Mouse (Mus musculus) frontal cortex, postnatal 10 days (tissue): ENCODE data around the gene Efhc1.
A peak's percentile ranks its signal among the peaks of the same experiment; 100 is the strongest.

Experiments
- DNase-seq, 2 experiments: peaks; one replicate each; pipeline ENCODE4 v3.0.0; 2022; ENCODE audit warnings: low spot score in 2 of 2, mixed read lengths in 1 of 2

The Efhc1 gene

DNA sequence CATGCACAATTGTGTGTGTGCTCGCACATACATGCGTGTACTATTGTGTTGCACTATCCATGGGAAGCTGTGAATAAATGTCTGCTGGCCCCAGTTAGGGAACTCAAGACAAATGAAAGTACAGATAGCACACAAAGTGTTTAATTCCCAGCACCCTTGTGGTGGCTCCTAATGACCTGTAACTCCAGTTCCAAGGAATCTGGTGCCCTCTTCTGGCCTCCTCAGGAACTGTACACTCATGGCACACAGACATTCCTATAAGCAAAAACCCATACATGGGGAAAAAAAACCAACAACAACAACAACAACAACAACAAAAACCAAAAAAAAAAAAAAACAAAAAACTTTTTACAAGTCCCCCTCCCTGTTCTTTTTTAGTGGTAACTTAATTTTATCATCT lies 8.4 kb upstream of the Efhc1 start:
- no peak for DNase-seq

DNA sequence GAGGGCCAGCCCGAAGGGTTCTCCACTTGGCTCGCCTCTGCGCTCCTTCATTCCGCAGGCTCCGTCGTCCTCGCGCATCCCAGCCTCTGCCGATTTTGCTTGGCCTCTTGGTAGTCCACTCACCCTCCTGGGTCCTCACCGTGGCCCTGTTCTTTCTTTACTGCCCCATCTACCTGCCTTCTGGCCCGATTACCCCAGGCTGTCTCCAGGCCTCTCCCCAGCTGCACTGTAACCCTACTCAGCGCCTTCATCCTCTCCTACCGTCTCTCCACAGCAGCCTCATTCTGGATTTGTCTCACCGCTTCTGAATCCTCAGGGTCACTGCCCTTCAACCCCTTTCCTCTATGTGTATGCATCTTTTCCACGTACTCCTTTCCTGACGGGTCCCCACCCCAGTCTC lies 373 bp downstream of the Efhc1 start:
- no peak for DNase-seq

DNA sequence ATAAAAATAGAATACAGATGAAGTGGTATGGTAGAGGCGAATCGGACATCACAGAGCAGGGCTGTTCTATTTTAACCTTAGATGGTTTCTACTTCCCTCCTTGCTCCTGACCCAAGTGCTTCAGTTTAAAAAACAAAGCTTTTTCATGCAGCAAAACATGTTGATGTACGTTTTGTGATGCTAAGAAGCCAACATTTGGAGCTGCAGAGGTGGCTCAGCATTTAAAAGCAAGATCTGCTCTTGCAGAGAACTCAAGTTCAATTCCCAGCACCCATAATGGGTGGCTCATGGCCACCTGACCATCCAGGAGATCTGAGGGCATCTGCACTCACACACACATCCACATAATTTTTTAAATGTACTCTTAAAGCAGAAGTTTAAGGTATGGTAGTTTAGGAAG lies 3.5 kb downstream of the Efhc1 start:
- no peak for DNase-seq

DNA sequence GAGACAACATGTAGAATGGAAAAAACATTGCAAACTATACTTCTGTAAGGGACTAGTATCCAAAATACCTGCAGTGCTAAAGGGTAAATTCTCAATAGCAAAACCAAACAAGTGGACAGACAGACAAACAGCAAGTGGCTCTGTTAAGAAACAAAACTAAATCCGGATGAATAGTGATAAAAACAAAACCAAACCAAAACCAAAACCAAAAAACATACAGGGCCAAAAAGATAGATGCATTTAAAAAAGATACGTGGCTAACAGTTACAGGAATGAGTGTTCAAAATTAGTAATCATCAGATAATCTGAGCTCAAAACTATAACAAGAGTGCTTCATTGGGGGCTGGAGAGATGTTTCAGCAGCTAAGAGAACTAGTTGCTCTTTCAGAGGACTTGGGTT lies 18.2 kb downstream of the Efhc1 start:
- no peak for DNase-seq

DNA sequence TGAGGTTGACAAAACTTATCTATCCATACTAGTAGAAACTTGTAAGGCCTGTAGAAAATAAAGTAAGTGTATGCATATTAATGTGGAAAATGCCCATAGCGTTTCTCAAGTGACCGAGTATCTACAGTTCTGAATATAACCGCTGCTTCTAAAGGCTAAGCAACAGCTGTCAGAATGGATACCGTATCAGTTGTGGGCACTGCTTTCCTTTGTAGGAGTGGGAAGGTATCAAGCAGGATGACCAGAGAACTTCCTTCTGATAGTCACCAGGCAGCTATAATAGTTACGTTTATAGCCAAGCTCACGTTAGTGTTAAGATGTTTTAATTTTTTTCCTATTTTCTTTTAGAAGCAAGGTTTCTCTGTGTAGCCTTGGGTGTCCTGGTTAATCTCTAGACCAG lies 22.0 kb downstream of the Efhc1 start:
- DNase-seq = no peak

DNA sequence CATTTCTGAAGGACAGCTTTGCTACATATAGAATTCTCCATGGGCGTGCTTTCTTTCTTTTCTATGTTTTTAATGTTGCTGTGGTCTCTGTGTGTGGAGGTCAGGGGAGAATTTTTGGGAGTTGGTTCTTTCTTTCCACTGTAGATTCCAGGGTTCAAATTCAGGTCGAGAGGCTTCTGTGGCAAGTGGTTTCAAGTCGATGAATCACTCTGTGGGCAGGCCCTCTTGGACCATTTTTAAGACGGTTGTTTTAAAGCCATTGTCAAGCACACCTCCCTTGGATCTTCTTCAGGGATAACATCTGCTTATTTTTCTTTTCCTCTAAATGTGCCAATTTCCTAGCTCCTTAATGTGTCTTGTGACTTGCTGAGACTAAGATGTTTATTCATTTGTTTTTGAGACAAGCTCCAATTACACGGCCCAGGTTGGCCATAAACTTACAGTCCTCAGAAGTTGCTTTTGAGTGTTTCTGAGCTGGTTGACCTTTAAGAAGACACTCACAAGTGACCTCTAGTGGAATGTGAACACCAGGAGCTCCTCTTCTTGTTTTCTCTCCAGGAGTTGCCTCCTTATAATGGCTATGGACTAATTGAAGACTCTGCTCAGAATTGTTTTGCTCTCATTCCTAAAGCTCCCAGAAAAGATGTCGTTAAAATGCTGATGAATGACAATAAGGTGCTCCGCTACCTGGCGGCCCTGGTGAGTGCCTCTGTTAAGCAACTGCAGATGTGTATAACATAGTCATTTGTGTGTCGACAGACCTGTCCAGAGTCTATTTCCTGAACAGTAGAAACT lies 23.1 kb downstream of the Efhc1 start:
- no peak for DNase-seq

DNA sequence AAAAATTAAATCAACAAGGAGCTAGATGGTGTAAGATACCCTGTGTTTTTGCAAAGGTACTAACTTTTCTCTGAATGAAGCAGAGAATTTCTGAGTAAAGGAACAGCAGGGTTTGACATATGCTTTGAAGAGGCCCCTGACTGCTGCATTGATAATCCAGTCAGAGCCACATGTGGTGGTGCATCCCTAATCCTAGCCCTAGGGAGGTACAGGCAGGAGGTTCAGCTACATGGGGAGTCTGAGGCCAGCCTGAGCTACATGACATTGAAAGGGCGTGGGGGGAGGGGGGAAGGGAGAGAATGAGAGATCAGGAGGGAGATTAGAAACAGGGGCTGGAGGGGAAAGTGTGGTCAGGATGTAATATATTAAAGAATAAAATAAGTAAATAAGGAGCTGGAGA lies 29.1 kb downstream of the Efhc1 start:
- DNase-seq = no peak

DNA sequence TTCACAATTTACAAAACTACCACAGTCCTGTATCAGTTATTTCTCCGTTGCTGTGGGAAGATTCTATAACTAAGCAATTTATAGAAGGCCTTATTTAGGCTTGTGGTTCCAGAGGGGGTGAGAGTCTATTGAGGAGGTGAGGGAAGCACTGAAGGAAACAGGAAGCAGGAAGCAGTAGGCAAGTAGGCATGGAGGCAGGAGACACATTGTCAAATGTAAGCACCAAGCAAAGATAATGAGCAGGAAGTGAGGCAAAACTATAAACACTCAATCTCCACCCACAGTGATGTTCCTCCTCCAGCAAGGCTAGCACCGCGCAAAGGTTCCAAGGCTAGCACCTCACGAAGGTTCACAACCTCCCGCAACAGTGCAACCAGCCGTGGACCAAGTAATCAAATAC lies 30.3 kb downstream of the Efhc1 start:
- DNase-seq = no peak

DNA sequence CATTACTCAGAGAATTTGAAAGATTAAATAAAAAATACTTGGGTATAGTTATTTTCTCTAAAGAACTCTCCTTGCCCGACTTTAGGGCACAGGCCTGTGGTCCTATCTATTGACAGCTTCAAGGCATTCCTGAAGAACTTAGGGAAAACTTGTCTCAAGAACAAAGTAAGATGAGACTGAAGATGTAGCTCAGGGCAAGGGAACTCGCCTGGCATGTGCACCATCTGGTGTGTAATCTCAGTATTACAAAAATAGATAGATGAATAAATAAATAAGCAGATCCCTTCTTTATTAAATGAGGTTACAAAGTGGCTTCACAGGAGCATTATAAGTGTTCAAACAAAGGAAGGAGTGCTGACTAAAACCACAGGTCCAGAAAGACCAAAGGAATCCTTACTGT lies 32.7 kb downstream of the Efhc1 start:
- no peak for DNase-seq

DNA sequence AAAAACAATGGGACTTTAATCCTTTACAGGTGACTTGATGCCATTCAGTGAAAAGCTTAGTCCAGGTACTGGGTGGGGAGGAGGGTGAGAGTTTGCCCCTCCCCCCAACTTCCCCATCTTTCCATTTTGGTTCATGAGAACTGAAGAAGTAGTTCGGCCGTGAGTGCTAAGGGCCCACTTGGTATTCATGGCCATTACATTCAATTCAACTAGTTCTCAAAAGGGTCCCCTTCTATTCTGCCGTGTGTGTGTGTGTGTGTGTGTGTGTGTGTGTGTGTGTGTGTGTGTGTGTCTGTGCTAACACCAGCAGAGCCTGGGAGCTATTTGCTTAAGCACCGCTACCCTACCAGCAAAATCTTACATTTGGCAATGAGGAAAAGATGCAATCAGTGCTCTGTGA lies 33.2 kb downstream of the Efhc1 start:
- DNase-seq = no peak

DNA sequence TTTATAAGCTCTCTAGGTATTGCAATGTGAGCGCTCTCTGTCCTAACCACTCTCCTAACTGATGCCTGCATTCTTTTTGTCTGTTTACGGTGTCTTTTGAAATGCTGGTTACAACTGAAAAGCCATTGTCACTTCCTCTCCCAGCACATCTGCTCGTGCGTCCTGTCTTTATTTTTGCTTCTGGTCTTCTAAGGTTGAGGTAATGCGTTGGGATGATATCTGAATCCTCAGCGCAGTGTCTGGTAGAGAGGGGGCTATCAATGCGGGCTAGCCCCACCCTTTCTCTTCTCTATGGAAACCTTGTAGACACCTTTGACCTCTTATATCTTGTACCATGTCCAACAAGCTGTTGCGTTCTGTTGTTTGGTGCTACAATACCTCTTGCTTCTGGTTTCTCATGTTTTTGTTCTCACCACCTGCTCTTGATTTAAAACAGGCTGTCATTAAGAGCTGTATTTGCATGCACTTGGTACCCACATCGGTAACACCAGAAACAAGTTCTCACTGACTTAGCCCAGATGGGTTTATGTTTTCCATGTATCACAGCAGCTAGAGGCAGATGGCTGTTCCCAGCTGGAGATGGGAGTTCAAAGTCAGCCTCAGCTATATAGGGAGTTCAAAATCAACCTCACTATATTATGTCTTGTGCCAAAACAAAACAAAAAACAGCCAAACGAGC lies 35.1 kb downstream of the Efhc1 start:
- no peak for DNase-seq

DNA sequence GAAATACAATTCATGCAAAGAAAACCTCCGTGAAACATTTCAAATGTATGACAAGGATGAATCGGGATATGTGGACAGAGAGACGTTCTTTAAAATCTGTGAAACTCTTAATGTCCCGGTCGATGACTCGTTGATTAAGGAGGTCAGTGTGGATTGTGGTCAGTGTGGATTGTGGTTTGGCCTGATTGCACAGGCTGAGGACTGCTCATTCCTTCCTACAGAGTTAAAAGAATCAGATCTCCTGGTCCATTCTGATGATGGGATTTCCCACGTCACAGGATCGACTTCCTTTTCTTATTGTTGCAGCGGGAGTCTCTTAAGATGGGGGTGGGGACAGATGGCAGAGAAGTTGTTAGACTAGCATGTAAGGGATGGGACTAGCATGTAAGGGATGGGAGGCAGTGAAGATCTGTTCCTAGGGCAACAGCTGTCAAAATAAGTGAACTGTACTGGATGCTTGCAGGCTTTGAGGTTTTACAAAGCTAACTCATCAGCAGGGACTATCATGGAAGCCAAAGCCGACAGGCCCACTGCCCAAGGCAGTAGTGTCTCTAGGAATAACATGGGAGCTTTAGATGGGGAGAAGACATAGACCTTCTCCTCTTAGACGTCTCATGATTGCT lies 38.1 kb downstream of the Efhc1 start:
- DNase-seq = no peak

DNA sequence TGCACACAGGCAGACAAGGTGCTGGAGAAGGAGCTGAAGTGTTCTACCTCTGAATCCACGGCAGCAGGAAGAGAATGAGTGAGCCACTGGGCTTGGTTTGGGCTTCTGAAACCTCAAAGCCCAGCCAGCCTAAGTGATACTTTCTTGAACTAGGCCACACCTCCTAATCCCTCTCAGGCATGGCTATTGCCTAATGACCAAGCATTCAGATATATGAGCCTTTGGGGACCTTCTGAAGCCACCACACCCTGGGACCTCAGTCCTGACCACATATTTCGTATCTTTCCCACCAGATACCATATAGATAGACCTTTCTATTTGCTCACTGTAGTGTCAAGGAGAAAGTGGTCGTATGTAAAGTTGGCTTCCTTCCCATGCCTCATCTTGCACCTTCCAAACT lies 42.3 kb downstream of the Efhc1 start:
- no peak for DNase-seq

DNA sequence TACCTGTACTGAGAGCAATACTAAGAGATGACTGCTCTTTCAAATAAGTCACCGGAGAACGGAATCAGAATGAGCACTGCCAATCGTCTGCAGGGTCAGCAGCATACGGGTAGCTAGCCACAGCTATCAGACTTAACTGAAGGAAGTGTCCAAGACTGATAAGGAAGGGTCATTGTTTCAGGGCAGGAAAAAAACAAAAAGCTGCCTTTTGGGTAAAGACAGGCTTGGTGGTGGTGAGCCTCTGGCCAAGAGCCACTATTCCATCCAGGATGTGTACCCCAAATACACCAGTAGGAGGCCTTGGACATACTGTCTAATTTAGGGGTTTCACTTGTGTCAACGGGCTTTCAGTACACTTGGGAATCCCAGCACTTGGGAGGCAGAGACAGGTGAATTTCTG lies 42.9 kb downstream of the Efhc1 start:
- no peak for DNase-seq

DNA sequence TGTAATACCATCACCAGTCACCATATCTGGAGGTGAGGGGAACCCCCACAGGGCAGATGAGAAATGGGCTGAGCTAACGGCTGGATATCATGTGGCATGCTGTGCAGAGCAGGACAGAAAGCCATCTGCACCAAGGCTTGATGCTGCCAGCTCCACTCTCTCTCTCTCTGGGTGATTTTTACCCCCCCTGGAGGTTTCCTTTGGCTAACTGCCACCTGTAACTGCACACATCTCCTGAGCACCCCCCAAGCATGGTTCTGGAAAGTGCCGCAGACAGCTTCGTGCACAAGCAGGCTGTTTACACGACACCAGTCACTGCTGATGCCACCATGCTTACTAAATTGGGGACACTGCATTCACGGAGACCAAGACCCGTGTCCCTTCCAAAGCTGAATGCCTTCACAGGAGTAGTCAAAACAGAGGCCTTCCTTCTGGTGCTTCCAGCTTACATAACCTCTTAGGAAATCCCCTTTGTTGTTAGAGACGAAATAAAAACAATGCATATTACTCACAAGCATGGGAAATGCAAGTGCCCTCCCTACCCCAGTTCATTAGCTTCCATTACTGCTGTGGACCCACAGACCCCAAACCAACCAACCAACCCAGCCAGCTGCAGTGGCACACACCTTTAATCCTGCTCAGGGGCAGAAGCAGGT lies 44.0 kb downstream of the Efhc1 start:
- DNase-seq = no peak

DNA sequence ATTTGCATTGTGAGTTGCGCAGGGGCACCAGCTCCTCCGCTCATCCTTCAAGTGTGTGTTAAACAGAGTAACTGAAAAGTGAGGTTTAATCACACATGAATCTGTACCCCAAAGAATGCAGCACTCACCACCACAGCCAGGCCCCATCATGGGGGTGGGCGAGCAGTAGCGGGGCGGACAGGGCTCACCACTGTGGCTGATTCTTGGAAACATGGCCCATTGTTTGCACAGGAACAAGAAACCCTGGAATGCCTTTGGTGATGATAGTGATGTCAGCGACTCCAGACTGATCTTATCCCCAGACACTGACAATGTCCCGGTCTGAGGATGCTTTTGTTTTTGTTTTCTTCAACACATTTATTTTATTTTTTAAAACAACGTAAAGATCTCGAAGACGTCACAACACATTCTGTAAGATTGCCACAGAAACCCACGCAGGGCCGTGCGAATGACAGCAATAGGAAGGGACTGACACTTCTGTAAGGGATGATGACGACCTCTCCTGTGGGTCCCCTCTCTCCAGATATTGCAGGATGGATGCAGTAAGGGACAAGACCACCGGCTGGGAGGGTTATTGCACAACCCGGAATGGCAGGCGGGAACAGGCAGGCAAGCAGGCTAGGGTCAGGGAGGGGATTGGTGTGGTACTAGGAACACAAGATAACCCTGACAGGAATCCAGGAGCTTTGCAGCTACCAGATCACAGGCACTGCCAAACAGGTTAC lies 45.3 kb downstream of the Efhc1 start:
- no peak for DNase-seq

DNA sequence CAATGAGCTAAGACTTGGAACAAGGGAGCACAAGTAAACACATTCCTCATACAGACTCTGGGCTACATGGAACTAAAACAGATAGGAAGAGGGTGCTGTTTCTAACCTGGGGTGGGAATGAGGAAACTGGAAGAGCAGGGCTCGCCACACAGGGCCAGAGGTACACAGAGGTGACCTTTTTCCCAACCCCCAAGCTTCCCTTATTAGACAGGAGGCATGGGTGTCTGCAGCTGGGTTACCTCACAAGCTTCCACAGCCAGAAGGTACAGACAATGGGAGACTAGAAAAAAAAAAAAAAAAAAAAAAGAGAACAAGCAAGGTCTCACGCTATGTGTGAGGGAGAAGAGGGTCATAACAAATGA lies 45.9 kb downstream of the Efhc1 start:
- DNase-seq = no peak

DNA sequence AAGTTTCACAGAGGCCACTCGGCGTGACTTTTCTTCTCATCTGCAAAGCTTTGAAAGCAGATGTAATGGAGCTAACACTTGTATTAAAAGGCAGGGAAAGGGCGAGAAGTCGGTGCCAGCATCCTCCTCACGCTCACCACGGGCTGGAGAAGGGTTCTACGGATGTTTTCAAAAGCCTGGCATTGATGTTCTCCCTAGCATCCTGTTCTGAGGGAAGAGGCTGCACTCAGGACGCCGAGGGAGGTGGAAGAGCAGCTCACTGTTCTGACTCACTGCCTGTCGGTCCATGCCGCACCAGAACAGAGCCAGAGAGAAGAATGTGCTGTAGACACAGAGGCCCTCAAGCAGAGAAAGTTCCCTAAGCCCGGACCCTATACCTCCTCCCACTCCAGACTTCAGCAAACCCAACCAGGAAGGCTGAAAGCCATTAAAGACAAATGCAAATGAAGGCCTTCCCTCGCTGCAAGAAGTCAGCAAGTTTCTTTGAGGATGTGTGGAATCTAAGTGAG lies 46.5 kb downstream of the Efhc1 start:
- no peak for DNase-seq

DNA sequence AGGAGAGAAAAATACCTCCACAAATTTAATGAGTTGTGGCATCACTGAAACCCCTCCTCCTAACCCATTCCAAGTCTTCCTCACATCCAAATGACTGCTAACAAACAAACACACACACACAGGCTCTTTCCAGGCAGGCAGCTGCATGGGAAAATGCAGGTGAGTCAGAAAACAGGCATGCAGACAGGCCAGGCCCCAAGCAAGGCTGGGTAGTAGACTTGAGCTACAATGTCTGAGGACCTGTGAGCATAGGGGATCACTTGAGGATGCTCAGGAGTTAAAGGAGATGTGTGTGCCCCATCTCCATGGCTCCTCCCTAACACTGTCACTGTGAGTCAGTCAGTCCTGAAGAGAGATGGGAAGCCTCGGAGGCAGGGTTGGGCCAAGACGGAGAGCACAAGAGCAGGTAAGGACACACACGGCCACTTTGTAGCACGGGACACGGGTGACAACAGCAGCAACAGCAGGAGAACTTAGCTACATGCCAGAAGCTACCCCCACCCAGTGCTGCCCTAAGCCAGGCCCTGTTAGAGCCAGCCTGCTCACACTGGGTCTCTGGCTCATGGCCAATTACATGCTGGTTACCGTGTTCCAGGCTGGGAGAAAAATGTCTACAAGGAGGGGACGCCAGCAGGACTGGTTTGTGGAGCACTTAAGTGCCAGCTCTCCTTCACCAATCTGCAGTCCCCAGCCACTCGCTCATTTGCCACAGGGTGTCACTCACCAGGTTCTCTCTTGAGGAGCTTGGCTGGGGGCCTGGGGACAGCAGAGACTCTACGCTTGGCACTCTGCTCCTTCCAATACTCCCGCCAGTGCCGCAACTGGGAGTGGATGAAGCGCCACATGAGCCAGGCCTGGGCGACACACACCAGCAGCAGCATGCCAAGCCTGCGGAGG lies 51.1 kb downstream of the Efhc1 start:
- peak in 1 of 2 experiments; percentile 22 for DNase-seq

DNA sequence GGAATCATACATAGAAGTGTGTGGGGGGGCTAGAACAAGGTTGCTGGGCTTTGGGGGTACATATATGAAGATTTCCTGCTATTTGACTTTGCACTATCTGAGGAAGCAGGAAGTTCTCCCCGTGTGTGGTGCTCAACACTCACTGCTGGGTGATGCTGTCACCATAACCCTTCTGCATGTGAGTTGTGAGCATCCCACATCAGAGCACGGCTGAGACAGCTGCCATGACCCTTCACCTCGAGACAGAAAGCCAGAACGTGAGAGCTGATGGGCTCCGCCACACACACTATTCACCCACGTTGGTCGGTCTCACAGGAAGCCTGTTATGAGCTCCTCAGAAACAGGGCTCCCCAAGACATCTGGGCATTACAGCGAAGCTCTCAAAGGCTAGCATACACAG lies 53.2 kb downstream of the Efhc1 start:
- no peak for DNase-seq

DNA sequence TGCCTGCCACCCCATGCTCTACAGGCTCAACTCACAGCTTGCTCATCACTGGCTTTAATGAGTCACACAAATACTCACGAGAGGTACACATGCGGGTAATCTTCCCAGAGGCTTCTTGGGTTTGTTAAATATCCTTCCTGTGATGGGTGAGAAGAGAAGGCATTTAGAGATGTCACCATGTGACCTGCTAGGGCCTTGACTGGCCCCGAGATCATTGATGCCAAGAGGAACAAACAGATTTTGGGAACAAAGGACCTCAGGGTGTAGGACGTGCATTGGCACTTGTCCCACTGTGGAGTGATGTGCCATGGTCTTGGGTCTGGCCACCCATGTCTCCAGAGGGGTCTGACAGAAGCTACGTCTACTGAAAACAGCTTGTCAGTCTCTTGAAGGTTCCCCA lies 55.3 kb downstream of the Efhc1 start:
- DNase-seq = no peak
